Mouse (Mus musculus) heart, adult 2 months (tissue): ENCODE data around the gene Apol7a. TPM values are rescaled to one million over a fixed set of nuclear protein-coding genes. Genes with fewer than 3 reads are reported as not detected.
A peak's percentile ranks its signal among the peaks of the same experiment; 100 is the strongest.

Source experiments
- DNase-seq, 2 experiments: peaks; one replicate each; pipeline ENCODE4 v3.0.0; 2021
- H3K27ac ChIP-seq: fragments of 200-600 bp; 2 replicates; pipeline ENCODE4 v1.8.1; 2022
- H3K27me3 ChIP-seq: fragments of 200-500 bp; 2 replicates; pipeline ENCODE4 v1.6.1; 2012; ENCODE audit warnings: mild to moderate bottlenecking, low read length, inconsistent platforms, mixed read lengths; ENCODE audit not compliant: control insufficient read depth, insufficient read depth
- H3K36me3 ChIP-seq: fragments of 200-500 bp; 2 replicates; pipeline ENCODE4 v1.6.1; 2012; ENCODE audit warnings: low read length, inconsistent platforms; ENCODE audit not compliant: control insufficient read depth, insufficient read depth
- H3K4me1 ChIP-seq: fragments of 200-500 bp; 2 replicates; pipeline ENCODE4 v1.6.1; 2011; ENCODE audit warnings: low read length; ENCODE audit not compliant: control insufficient read depth, insufficient read depth
- H3K4me3 ChIP-seq: fragments of 200-600 bp; 2 replicates; pipeline ENCODE4 v1.8.1; 2022
- H3K79me2 ChIP-seq: fragments of 200-500 bp; replicated peaks from 2 replicates; pipeline ENCODE4 v1.6.1; 2012; ENCODE audit warnings: mild to moderate bottlenecking, inconsistent platforms, low read length, moderate library complexity, mixed read lengths; ENCODE audit not compliant: control insufficient read depth, insufficient read depth
- H3K9ac ChIP-seq: fragments of 200-500 bp; 2 replicates; pipeline ENCODE4 v1.6.1; 2012; ENCODE audit warnings: low read depth, mild to moderate bottlenecking, control low read depth, inconsistent platforms, low read length, mixed read lengths
- CTCF ChIP-seq: fragments of 200-600 bp; IDR thresholded peaks from 2 replicates; pipeline ENCODE4 v1.8.1; 2022; ENCODE audit warnings: antibody characterized with exemption, mild to moderate bottlenecking, moderate library complexity
- EP300 ChIP-seq: fragments of 200-500 bp; IDR thresholded peaks from 2 replicates; pipeline ENCODE4 v1.6.1; 2011; ENCODE audit warnings: low read depth, low read length, control low read depth; ENCODE audit not compliant: insufficient read depth
- POLR2A ChIP-seq: fragments of 200-500 bp; IDR thresholded peaks from 2 replicates; pipeline ENCODE4 v1.6.1; 2011; ENCODE audit warnings: mild to moderate bottlenecking, low read depth, low read length, control low read depth; ENCODE audit not compliant: insufficient read depth
- WGBS: fragments of 180-500 bp; shearing (Covaris S2); methylation state at CpG from one replicate; pipeline ENCODE4 v1.1.7; 2018; 5-methylcytosine and 5-hydroxymethylcytosine counted together
- intact Hi-C: fragments of 180-260 bp; cut with DNase I; formaldehyde crosslinking; loops from one replicate; pipeline ENCODE4 v1.15.1; 2025
- polyA plus RNA-seq: library from polyadenylated mRNA; depleted of rRNA; stranded (reverse); fragments of >200 nt; gene quantifications from 2 replicates; pipeline ENCODE4 v1.2.3, GENCODE M21; 2012
- total RNA-seq, 2 experiments: library from RNA; stranded (reverse); gene quantifications; 2 replicates each; pipeline ENCODE4 v1.2.3; 2021

Gene Apol7a
- total and polyA plus RNA-seq, 3 experiments = 0.13 to 0.29 TPM; not detected in 1

GRCm38 (mm10) chr15:77354848-77355551 is 43.9 kb downstream of the Apol7a start:
- H3K4me1 ChIP-seq = peaks cover 2% of the 10 kb centered on the region; the same call in 1 of the 2 replicates
- no peaks in the 10 kb centered on the region for H3K79me2 ChIP-seq
- intact Hi-C loops = loop anchor here (5.0 to 10.0 kb wide), 3 partner anchors 203 to 378 kb away; no protein-coding TSS in a partner anchor
- H3K36me3 ChIP-seq = no peaks in the 10 kb centered on the region
- no peak overlapping the region for H3K4me3 ChIP-seq
- no peak overlapping the region for H3K27ac ChIP-seq
- DNase-seq = no peak
- no peak overlapping the region for H3K9ac ChIP-seq
- 84% methylated on average over 6 of the region's 6 CpGs for WGBS
- TF ChIP-seq EP300 (no peak), CTCF (no peak), POLR2A (no peak)
- no peaks in the 10 kb centered on the region for H3K27me3 ChIP-seq

- Histone ChIP-seq H3K79me2 (no peaks in the 10 kb centered on the region), H3K27ac (no peak overlapping the region), H3K9ac (no peak overlapping the region), H3K4me3 (no peak overlapping the region), H3K36me3 (no peaks in the 10 kb centered on the region), H3K4me1 (peaks cover 2% of the 10 kb centered on the region; the same call in 1 of the 2 replicates), H3K27me3 (no peaks in the 10 kb centered on the region)
- DNase-seq = no peak
- no peak for TF ChIP-seq EP300
- no peak for TF ChIP-seq POLR2A
- TF ChIP-seq CTCF = no peak
- 66% methylated on average over 4 of the region's 4 CpGs for WGBS
- intact Hi-C loops = loop anchor here (10.0 kb wide), 1 partner anchor 280 kb away; no protein-coding TSS in a partner anchor
Observed at GRCm38 (mm10) chr15:77354496-77354847, 44.4 kb downstream of the Apol7a start.

GRCm38 (mm10) chr15:77353764-77354163 is 45.1 kb downstream of the Apol7a start:
- intact Hi-C loops = loop anchor here (10.0 kb wide), 1 partner anchor 279 kb away; no protein-coding TSS in a partner anchor
- Histone ChIP-seq H3K4me1 (no peaks in the 10 kb centered on the region; the same call in 1 of the 2 replicates), H3K27ac (no peak overlapping the region), H3K79me2 (no peaks in the 10 kb centered on the region), H3K27me3 (no peaks in the 10 kb centered on the region), H3K9ac (no peak overlapping the region), H3K36me3 (no peaks in the 10 kb centered on the region; the same call in 1 of the 2 replicates), H3K4me3 (no peak overlapping the region)
- TF ChIP-seq POLR2A = no peak
- no peak for TF ChIP-seq EP300
- TF ChIP-seq CTCF = no peak
- DNase-seq = no peak
- WGBS = 50% methylated on average over 4 of the region's 4 CpGs

GRCm38 (mm10) chr15:77352863-77353262 is 46.0 kb downstream of the Apol7a start:
- Histone ChIP-seq H3K9ac (no peak overlapping the region), H3K27ac (no peak overlapping the region), H3K79me2 (no peaks in the 10 kb centered on the region), H3K27me3 (no peaks in the 10 kb centered on the region), H3K4me1 (peaks cover 2% of the 10 kb centered on the region), H3K4me3 (no peak overlapping the region), H3K36me3 (no peaks in the 10 kb centered on the region; the same call in 1 of the 2 replicates)
- no peak for DNase-seq
- intact Hi-C loops = loop anchor here (10.0 kb wide), 1 partner anchor 278 kb away; no protein-coding TSS in a partner anchor
- WGBS = 78% methylated on average over 7 of the region's 7 CpGs
- TF ChIP-seq POLR2A = no peak
- no peak for TF ChIP-seq EP300
- TF ChIP-seq CTCF = no peak

GRCm38 (mm10) chr15:77350117-77350516 is 48.8 kb downstream of the Apol7a start:
- Histone ChIP-seq H3K27me3 (no peaks in the 10 kb centered on the region), H3K9ac (no peak overlapping the region), H3K4me3 (no peak overlapping the region), H3K79me2 (no peaks in the 10 kb centered on the region), H3K36me3 (no peaks in the 10 kb centered on the region; the same call in 1 of the 2 replicates), H3K4me1 (peaks cover 4% of the 10 kb centered on the region), H3K27ac (no peak overlapping the region)
- intact Hi-C loops = loop anchor here (10.0 kb wide), 1 partner anchor 275 kb away; no protein-coding TSS in a partner anchor
- 94% methylated on average over 7 of the region's 7 CpGs for WGBS
- DNase-seq = no peak
- TF ChIP-seq EP300 (no peak), CTCF (no peak), POLR2A (no peak)

- H3K4me1 ChIP-seq = peaks cover 10% of the 10 kb centered on the region
- H3K27me3 ChIP-seq = no peaks in the 10 kb centered on the region
- no peak overlapping the region for H3K4me3 ChIP-seq
- WGBS = 46% methylated on average over 7 of the region's 7 CpGs
- intact Hi-C loops = no loop called here
- H3K27ac ChIP-seq = peak overlapping the region; percentile 52
- no peaks in the 10 kb centered on the region for H3K79me2 ChIP-seq
- no peak for DNase-seq
- no peak overlapping the region for H3K9ac ChIP-seq
- no peaks in the 10 kb centered on the region; the same call in 1 of the 2 replicates for H3K36me3 ChIP-seq
- TF ChIP-seq EP300 (no peak), POLR2A (no peak), CTCF (no peak)
Observed at GRCm38 (mm10) chr15:77348146-77348545, 50.8 kb downstream of the Apol7a start.
